Mouse (Mus musculus) liver, adult 2 months (tissue): ENCODE data around the gene Rab29.
"Not testable (repeated sequence)": the region's sequence is repeated elsewhere in the genome, so short reads cannot be mapped to it uniquely, and the experiment has no call there.

Experiments
- CTCF ChIP-seq: fragments of 200-500 bp; IDR thresholded peaks from 2 replicates; pipeline ENCODE4 v1.5.1; 2011; ENCODE audit warnings: low read depth, low read length, control low read depth
- POLR2A ChIP-seq: fragments of 200-500 bp; IDR thresholded peaks from 2 replicates; pipeline ENCODE4 v1.6.1; 2011; ENCODE audit warnings: low read length, control low read depth; ENCODE audit not compliant: insufficient read depth; ENCODE audit errors: extremely low read depth

DNA sequence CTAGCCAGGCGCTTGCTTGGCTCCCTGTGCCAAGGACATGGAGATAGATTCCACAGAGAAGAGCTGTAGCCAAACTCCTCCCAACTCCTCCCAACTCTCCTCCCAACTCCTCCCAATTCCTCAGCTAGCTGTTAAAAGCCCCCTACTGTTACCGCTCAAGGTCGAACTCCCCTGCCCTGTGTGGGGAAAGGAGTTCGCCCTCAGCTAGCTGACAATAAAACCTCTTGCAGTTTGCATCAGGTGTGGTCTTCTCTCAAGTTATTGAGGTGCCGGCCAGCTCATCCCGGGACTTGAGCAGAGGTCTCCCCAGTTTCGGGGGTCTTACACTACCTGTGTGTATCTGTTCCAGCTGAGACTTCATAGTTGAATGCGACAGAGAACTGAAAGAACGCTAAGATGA lies 46.7 kb upstream of the Rab29 start:
- not testable (repeated sequence) for TF ChIP-seq CTCF, POLR2A
